Mouse (Mus musculus) left cerebral cortex, adult 2 months (tissue): ENCODE measurements around the gene Prrt1. TPM values are rescaled to one million over a fixed set of nuclear protein-coding genes. Genes with fewer than 3 reads are reported as not detected.

Experiments
- DNase-seq, 2 experiments: peaks; one replicate each; pipeline ENCODE4 v3.0.0; 2021 to 2022; ENCODE audit warnings: low spot score in 2 of 2, mixed read lengths in 1 of 2; ENCODE audit errors: extremely low spot score in 1 of 2
- H3K27ac ChIP-seq: fragments of 200-600 bp; 2 replicates; pipeline ENCODE4 v1.8.1; 2022
- H3K4me3 ChIP-seq: fragments of 200-600 bp; 2 replicates; pipeline ENCODE4 v1.8.1; 2022
- CTCF ChIP-seq: fragments of 200-600 bp; IDR thresholded peaks from 2 replicates; pipeline ENCODE4 v1.8.1; 2022; ENCODE audit warnings: antibody characterized with exemption, mild to moderate bottlenecking, moderate library complexity
- intact Hi-C: fragments of 180-260 bp; cut with DNase I; formaldehyde crosslinking; loops from one replicate; pipeline ENCODE4 v1.15.1; 2025
- total RNA-seq, 2 experiments: library from RNA; stranded (reverse); gene quantifications; 2 replicates each; pipeline ENCODE4 v1.2.3; 2021

Prrt1 gene
- total RNA-seq, 2 experiments from 2014 or later: 172 to 205 TPM

DNA sequence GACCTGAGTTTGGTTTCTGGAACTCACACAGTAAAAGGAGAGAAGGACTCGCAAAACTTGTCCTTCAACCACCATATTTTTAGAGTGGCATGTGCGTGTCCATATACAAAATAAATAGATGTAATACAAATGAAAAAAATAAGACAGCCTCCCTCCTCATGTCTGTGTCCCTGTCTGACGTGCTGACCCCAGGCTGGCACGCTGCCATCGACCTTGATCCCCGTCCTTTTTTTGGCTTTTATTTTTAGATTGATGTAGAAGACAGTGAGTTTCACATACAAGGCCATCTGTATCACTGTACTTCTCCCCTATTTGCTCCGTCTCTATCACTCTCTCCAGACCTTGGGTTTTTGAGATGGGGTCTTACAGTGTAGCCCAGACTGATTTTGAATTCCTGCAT is 35.1 kb downstream of the Prrt1 start:
- intact Hi-C loops: no loop called here

DNA sequence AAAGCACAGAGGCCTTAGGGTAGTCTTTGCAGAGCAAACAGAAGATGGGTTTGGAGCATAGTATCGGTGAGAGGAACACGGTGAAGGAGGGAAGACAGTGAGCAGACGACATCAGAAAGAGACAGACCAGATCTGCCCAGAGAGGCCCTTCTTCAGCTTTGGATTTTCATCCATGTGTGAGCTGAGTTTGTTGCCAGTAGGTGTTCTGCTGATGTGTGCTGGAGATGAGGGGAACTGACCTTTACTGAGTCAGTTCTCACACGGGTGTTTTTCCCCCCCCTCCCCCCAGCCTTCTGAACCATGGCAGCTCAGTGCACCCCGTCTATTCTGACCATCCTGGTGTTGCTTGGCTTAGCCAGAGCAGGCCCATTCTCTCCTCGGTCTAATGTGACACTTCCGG is 40.9 kb downstream of the Prrt1 start, which contains the start of gene Tnxb:
Tnxb (plus strand) TSS at position 301 of the 400 bp plus-strand sequence.
- intact Hi-C loops: no loop called here
- peak within 1 kb of the TSS; percentile 31; the same call in 1 of the 2 replicates for H3K4me3 ChIP-seq

More for the DNA sequence above, 35.1 kb downstream of the Prrt1 start:
- no peak for TF ChIP-seq CTCF
- Histone ChIP-seq H3K27ac (no peak overlapping the region), H3K4me3 (no peak overlapping the region)
- no peak for DNase-seq

DNA sequence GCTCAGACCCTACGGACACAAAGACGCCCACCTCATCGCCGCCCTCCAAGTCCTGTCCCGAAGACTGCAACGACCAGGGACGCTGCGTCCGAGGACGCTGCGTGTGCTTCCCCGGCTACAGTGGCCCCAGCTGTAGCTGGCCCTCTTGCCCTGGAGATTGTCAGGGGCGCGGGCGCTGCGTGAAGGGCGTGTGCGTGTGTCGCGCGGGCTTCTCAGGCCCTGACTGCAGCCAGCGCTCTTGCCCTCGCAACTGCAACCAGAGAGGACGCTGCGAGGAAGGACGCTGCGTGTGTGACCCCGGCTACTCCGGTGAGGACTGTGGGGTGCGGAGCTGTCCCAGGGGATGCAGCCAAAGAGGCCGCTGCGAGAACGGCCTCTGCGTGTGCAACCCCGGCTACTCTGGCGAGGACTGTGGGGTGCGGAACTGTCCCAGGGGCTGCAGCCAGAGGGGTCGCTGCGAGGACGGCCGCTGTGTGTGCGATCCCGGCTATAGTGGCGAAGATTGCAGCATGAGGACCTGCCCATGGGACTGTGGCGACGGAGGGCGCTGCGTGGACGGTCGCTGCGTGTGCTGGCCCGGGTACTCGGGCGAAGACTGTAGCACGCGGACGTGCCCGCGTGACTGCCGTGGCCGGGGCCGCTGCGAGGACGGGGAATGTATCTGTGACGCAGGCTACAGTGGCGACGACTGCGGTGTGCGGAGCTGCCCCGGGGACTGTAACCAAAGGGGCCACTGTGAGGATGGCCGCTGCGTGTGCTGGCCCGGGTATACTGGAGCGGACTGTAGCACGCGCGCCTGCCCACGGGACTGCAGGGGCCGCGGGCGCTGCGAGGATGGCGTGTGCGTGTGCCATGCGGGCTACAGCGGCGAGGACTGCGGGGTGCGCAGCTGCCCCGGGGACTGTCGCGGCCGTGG is 42.1 kb downstream of the Prrt1 start:
- no peak; the same call in 1 of the 2 replicates for TF ChIP-seq CTCF
- no peak for DNase-seq
- H3K27ac ChIP-seq: no peak overlapping the region
- intact Hi-C loops: no loop called here
- peak overlapping the region; percentile 31 for H3K4me3 ChIP-seq

More for the DNA sequence above, 40.9 kb downstream of the Prrt1 start, which contains the start of gene Tnxb:
- DNase-seq: no peak
- H3K27ac ChIP-seq: no peak within 1 kb of the TSS
- no peak for TF ChIP-seq CTCF

DNA sequence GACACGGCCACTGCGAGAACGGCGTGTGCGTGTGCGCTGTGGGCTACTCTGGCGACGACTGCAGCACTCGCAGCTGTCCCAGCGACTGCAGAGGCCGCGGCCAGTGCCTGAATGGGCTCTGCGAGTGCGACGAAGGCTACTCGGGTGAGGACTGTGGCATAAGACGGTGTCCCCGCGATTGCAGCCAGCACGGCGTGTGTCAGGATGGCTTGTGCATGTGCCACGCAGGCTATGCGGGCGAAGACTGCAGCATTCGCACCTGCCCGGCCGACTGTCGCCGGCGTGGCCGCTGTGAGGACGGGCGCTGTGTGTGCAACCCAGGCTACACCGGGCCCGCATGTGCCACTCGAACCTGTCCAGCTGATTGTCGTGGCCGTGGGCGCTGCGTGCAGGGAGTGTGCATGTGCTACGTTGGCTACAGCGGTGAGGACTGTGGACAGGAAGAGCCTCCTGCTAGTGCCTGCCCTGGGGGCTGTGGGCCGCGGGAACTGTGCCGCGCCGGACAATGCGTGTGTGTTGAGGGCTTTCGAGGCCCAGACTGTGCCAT is 43.0 kb downstream of the Prrt1 start:
- intact Hi-C loops: no loop called here
- Histone ChIP-seq H3K4me3 (peak overlapping the region; percentile 31), H3K27ac (no peak overlapping the region)
- no peak for DNase-seq
- TF ChIP-seq CTCF: no peak

DNA sequence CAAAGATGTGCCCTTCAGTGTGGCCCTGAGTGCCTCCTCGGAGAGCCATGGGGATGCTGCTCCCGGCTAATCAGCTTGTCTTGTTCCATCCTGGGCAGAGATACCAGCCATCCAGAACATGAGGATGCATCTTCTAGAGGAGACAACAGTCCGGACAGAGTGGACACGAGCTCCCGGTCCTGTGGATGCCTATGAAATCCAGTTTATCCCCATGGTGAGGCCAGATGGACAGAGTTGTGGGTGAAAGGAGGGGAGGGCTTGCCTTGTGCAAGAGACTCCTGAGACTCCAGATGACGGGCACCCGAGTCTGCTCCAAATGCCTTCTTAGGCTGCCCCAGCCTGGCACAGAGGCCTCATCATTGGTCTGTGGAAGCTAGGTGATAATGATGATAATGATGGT is 43.8 kb downstream of the Prrt1 start:
- Histone ChIP-seq H3K27ac (no peak overlapping the region), H3K4me3 (no peak overlapping the region)
- DNase-seq: no peak
- intact Hi-C loops: no loop called here
- TF ChIP-seq CTCF: no peak

DNA sequence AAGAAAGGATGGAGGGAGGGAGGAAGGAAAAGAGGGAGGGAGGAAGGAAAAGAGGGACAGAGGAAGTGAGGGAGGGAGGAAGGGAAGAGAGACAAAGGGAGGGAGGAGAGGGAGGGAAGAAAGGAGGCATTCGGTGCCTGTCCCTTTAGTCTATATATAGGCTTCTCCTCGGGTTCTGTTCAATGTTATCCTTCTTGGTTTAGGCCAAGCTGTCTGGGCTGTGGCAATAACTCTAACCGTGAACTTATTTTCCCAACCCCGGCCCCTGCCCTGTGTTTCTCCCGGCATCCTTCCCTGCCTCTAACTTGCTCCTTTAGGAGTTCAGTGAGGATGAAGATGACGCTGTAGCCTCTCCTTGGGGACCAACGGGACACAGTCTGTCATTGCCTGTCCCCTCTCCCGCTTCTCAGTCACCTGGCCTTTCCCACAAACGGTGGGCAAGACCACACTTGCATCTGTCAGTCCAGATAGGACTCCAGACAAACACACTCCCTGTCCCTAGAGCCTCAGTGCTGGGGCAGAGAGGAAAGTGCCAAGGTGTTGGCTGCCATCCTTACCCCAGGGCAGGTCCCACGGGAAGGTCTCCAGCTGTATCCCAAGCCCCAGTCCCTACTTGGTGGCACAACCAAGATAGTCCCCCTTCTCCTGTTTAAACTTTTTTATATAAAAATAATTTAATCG is 45.3 kb downstream of the Prrt1 start:
- no peak for TF ChIP-seq CTCF
- no peak for DNase-seq
- H3K27ac ChIP-seq: no peak overlapping the region
- H3K4me3 ChIP-seq: no peak overlapping the region
- intact Hi-C loops: no loop called here

DNA sequence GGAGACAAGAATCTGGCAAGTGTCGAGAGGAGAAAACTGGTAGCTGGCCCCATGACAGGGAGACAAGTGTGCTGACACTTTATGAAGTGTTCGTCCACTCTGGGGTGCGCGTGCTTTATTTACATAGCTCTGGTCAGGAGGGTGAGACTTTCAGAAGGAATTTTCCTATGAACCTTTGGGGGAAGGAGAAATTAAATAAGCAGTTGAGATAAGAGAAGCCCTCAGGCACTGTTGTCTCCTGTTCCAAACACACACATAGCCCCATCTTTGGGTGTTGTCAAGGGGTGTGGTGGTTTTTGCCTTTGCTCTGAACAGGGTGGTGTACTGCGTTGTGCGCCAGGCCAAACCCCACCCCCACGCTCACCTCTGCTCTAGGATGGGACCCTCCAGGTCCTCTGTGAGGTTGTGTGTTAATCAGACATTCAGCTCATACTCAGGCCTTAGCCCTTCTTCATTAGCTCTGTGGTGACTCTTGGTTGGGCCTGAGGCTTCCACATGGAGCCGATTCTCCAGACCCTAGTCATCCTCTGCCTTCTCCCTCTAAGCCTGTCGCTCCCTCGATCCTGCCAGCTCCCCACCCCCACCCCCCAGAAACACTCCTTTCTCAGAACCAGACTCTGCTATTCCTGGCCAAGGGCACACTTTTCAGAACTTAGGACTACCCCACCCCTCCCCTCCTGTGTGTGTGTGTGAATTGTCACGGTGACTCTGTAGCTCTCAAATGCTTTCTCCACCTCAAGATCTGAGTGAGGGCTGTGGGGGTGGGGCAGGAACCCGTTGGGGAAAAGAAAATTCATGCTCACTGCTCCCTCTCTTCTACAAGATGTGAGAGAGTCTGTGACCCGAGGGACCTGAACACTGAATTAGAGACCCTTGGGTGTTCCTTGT is 46.1 kb downstream of the Prrt1 start:
- no peak for DNase-seq
- intact Hi-C loops: no loop called here
- H3K4me3 ChIP-seq: no peak overlapping the region
- no peak for TF ChIP-seq CTCF
- no peak overlapping the region for H3K27ac ChIP-seq

DNA sequence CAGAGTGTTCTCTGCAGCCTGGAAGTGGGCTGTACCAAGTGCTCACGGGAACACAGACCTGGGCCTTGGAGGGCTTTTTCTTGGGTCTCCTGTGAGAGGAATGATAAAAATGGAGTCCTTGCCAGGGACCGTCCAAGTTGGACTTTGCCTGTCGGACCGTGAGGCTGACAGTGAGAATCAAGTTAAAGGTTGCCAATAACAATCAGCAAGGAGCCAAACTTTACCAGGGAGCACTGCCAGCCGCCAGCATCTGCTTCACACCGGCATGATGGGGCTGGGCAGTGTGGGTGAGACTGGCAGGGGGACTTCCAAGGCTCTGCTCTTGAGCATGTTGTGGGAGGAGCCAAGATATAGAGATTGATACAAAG is 46.7 kb downstream of the Prrt1 start:
- TF ChIP-seq CTCF: no peak
- intact Hi-C loops: no loop called here
- no peak for DNase-seq
- Histone ChIP-seq H3K4me3 (no peak overlapping the region), H3K27ac (no peak overlapping the region)

DNA sequence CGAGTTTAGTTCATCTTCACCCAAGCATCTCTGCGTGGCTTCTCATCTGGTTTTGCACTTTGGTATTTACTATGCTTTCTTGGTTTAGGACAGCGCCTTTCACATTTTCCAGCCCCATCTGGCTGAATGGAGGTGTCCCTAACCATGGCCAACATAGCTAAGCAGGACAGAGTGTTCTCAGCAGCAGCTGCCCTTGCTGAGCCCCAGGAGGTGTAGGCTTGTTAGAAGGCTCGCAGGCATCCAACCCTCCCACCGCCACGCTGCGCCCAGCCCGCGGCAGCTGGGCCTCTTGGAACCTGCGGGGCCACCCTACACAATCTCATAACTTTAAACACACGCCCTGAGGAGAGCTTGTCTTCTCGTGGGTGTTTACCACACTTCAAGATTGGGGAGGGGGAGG is 47.3 kb downstream of the Prrt1 start:
- intact Hi-C loops: no loop called here
- no peak overlapping the region for H3K27ac ChIP-seq
- no peak overlapping the region for H3K4me3 ChIP-seq
- DNase-seq: no peak
- TF ChIP-seq CTCF: no peak

DNA sequence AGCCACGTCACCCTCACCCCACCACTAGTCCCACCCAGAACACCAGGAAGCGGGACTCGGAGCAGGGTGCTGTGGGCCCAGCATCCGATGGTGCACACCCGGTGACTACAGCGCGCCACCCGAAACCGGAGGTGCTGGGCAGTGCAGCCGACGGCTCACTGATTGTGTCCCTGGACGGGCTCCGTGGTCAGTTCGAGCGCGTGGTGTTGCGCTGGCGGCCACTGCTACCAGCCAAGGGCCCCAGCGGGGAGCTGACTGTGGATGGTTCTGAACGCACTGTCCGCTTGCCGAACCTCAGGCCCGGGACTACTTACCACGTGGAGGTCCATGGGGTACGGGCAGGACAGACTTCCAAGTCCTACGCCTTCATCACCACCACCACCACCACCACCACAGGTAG is 50.9 kb downstream of the Prrt1 start:
- H3K27ac ChIP-seq: no peak overlapping the region
- no peak for TF ChIP-seq CTCF
- intact Hi-C loops: no loop called here
- no peak for DNase-seq
- H3K4me3 ChIP-seq: no peak overlapping the region

DNA sequence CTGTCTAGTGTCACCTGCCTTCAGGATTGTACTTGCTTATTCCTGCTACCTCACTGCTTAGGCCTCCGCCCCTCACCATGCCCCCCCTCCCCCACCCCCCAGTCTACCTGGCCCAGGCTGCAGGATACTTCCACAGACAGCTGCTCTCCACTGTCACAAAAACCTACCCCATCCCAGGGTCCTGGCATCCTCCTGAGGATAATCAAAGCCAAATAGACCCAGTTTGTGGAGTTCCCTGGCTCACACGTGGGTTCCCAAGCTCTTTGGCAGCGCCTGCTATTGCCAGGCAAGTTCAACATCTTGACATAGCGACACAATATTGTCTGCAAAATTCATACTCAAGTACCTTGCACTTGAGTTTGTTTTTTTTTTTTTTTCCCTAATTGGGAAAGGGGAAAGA is 51.3 kb downstream of the Prrt1 start:
- Histone ChIP-seq H3K4me3 (no peak overlapping the region), H3K27ac (no peak overlapping the region)
- intact Hi-C loops: no loop called here
- TF ChIP-seq CTCF: no peak
- no peak for DNase-seq
